Mouse (Mus musculus) embryonic fibroblast, embryonic 13.5 days (primary cell): ENCODE data around the gene Ksr1. TPM values are rescaled to one million over a fixed set of nuclear protein-coding genes. Genes with fewer than 3 reads are reported as not detected.
"Not testable (repeated sequence)": the region's sequence is repeated elsewhere in the genome, so short reads cannot be mapped to it uniquely, and the experiment has no call there.

Experiments
- H3K27ac ChIP-seq: 2 replicates; pipeline ENCODE4 v1.5.1; 2012; ENCODE audit warnings: low read length, control low read depth, inconsistent platforms; ENCODE audit not compliant: insufficient read depth
- H3K4me1 ChIP-seq: 2 replicates; pipeline ENCODE4 v1.6.1; 2011; ENCODE audit warnings: low read length; ENCODE audit not compliant: control insufficient read depth, insufficient read depth
- H3K4me3 ChIP-seq: 2 replicates; pipeline ENCODE4 v1.5.1; 2011; ENCODE audit warnings: mild to moderate bottlenecking, control low read depth, low read length; ENCODE audit not compliant: insufficient read depth
- CTCF ChIP-seq: IDR thresholded peaks from 2 replicates; pipeline ENCODE4 v1.5.1; 2011; ENCODE audit warnings: mild to moderate bottlenecking, control low read depth, low read length, moderate library complexity, borderline replicate concordance; ENCODE audit not compliant: insufficient read depth
- POLR2A ChIP-seq: IDR thresholded peaks from 2 replicates; pipeline ENCODE4 v1.6.1; 2011; ENCODE audit warnings: low read depth, mild to moderate bottlenecking, control low read depth, low read length, moderate library complexity
- polyA plus RNA-seq: library from polyadenylated mRNA; stranded (reverse); fragments of >200 nt; gene quantifications from 2 replicates; pipeline ENCODE4 v1.2.4, GENCODE M21; 2011; ENCODE audit warnings: low read depth; ENCODE audit not compliant: missing spikeins, insufficient read length

Gene Ksr1
- polyA plus RNA-seq, 1 experiment, result 3.4 TPM

- TF ChIP-seq POLR2A (no peak), CTCF (no peak)
- no peak overlapping the region for H3K4me3 ChIP-seq
- H3K4me1 ChIP-seq, result no peaks in the 10 kb centered on the region
- no peak overlapping the region for H3K27ac ChIP-seq
These were observed 129.0 kb downstream of the Ksr1 start for GRCm38 (mm10) chr11:79017161-79017606.

GRCm38 (mm10) chr11:79016236-79016635 lies 130.0 kb downstream of the Ksr1 start:
- no peak overlapping the region for H3K4me3 ChIP-seq
- TF ChIP-seq CTCF (no peak), POLR2A (no peak)
- no peak overlapping the region for H3K27ac ChIP-seq
- H3K4me1 ChIP-seq, result no peaks in the 10 kb centered on the region

GRCm38 (mm10) chr11:79015660-79016215 lies 130.5 kb downstream of the Ksr1 start:
- H3K4me1 ChIP-seq, result no peaks in the 10 kb centered on the region
- TF ChIP-seq CTCF (no peak), POLR2A (no peak)
- no peak overlapping the region for H3K4me3 ChIP-seq
- no peak overlapping the region for H3K27ac ChIP-seq

GRCm38 (mm10) chr11:79014602-79015325 lies 131.4 kb downstream of the Ksr1 start:
- no peak for TF ChIP-seq POLR2A
- no peak for TF ChIP-seq CTCF
- Histone ChIP-seq H3K27ac (no peak overlapping the region), H3K4me1 (no peaks in the 10 kb centered on the region), H3K4me3 (no peak overlapping the region)

- Histone ChIP-seq H3K4me1 (no peaks in the 10 kb centered on the region), H3K4me3 (no peak overlapping the region), H3K27ac (no peak overlapping the region)
- no peak for TF ChIP-seq POLR2A
- TF ChIP-seq CTCF, result no peak
These were observed 132.4 kb downstream of the Ksr1 start for GRCm38 (mm10) chr11:79013806-79014205.

- Histone ChIP-seq H3K4me3 (no peak overlapping the region), H3K4me1 (no peaks in the 10 kb centered on the region), H3K27ac (no peak overlapping the region)
- no peak for TF ChIP-seq POLR2A
- TF ChIP-seq CTCF, result no peak
These were observed 133.2 kb downstream of the Ksr1 start for GRCm38 (mm10) chr11:79013056-79013455.

- H3K4me1 ChIP-seq, result no peaks in the 10 kb centered on the region
- H3K4me3 ChIP-seq, result no peak overlapping the region
- TF ChIP-seq POLR2A (no peak), CTCF (no peak)
- no peak overlapping the region for H3K27ac ChIP-seq
These were observed 133.7 kb downstream of the Ksr1 start for GRCm38 (mm10) chr11:79012529-79012928.

- Histone ChIP-seq H3K27ac (no peak overlapping the region), H3K4me3 (no peak overlapping the region), H3K4me1 (no peaks in the 10 kb centered on the region)
- TF ChIP-seq POLR2A (no peak), CTCF (no peak)
These were observed 137.3 kb downstream of the Ksr1 start for GRCm38 (mm10) chr11:79008891-79009290.

- no peak for TF ChIP-seq CTCF
- no peak for TF ChIP-seq POLR2A
- Histone ChIP-seq H3K4me1 (no peaks in the 10 kb centered on the region), H3K27ac (no peak overlapping the region), H3K4me3 (no peak overlapping the region)
These were observed 138.0 kb downstream of the Ksr1 start for GRCm38 (mm10) chr11:79008007-79008775.

GRCm38 (mm10) chr11:79007356-79007755 lies 138.9 kb downstream of the Ksr1 start:
- not testable (repeated sequence) for H3K4me3 ChIP-seq, H3K27ac ChIP-seq, H3K4me1 ChIP-seq
